Mouse (Mus musculus): ENCODE data around the gene Prss12. TPM values are rescaled to one million over a fixed set of nuclear protein-coding genes. Genes with fewer than 3 reads are reported as not detected.

Prss12 gene
- polyA plus RNA-seq (2015; fragmentation: Nextera tagmentation; extraction: Ambion mirVana): 8.9 and 9.4 TPM in 2 replicates

DNA sequence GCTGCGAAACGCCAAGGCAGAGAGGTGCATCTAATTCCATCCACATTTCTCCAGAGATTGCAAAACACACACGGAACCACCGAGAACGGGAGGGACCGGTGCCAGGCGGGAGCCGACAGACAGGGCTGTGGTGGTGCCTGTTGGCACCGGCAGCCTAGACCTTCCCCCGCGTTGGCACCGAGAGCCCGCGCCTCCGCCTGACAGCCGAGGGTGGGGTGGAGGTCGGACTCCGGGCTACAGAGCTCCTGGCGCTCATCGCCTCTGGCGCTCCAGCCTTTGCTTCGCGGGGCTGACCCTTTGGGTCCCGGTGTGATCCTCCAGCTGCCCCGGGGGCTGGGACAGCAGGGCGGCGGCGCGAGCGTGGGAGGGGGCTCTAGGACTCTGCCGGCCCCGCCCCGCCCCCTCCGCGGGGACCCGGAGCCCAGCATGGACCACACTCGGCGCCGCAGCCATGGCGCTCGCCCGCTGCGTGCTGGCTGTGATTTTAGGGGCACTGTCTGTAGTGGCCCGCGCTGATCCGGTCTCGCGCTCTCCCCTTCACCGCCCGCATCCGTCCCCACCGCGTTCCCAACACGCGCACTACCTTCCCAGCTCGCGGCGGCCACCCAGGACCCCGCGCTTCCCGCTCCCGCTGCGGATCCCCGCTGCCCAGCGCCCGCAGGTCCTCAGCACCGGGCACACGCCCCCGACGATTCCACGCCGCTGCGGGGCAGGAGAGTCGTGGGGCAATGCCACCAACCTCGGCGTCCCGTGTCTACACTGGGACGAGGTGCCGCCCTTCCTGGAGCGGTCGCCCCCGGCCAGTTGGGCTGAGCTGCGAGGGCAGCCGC, at the start of gene Prss12:
Gene Prss12 (plus strand): TSS at position 206 of the 830 bp plus-strand sequence.
- under 1% methylated on average over 75 of the region's 84 CpGs for WGBS
- H3K4me3 ChIP-seq (ENCODE audit: low read length): peak within 1 kb of the TSS; percentile 70

DNA sequence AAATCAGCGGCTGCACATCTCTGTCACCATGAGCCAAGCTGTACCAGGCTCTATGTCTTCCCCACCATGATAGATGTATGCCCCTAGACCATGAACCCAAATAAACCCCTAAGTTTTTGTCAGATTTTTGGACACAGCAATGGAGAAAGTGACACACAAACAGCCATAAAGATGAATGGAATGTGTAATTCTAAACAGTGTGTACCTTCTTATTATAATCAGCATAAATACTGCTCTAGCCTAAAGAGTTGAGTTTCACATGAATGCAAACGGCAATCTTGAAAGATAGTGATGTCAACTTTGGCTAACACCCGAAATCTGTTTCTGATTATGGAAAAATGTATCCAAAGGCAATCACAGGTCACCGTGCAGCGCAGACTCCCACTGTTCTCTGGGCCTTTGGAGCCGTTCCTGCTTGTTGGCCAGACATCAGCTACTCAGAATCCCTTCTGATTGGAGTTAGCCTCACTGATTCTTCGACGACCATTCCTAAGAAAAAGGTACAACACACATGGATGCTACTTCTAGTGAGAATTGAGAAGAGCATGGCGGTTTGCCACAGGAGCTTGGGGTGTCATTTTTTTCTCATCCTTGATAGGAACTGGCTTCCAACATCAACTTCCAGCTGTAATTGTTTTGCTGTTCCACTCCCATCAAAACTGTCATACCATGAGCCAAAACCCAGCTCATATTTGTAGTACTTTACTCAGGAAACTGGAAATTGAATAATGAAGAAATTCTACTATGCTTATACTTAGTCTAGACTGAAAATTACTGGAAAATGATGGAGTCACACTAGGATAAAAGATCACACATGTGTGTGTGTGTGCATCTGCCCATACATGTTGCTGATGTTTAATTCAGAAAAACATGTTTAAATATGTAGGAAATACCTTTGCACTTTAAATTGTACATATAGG, 48.9 kb upstream of the Prss12 start:
- no peak overlapping the region for H3K27ac ChIP-seq (ENCODE audit: low read length)
- no peak overlapping the region for H3K4me3 ChIP-seq (ENCODE audit: low read length)
- ATAC-seq (ENCODE audit: low FRiP score, low TSS enrichment): no peak
- H3K27me3 ChIP-seq (ENCODE audit: insufficient read depth, low read length): no peaks in the 10 kb centered on the region
- H3K4me1 ChIP-seq (ENCODE audit: insufficient read depth, low read length): 0 out of 2 replicates have a peak, but pooled peaks cover 6% of the 10 kb centered on the region
- WGBS: 80% methylated on average over 9 of the region's 9 CpGs
- H3K36me3 ChIP-seq (ENCODE audit: insufficient read depth, low read length): no peaks in the 10 kb centered on the region
- no peak overlapping the region for H3K9ac ChIP-seq (replicated peaks; ENCODE audit: low read length)
- no peaks in the 10 kb centered on the region for H3K9me3 ChIP-seq (ENCODE audit: low read length)
- H3K4me2 ChIP-seq (replicated peaks; ENCODE audit: low read depth, low read length): no peak overlapping the region

More for the DNA sequence above, at the start of gene Prss12:
- peak within 1 kb of the TSS; percentile 68 for H3K9ac ChIP-seq (replicated peaks; ENCODE audit: low read length)
- ATAC-seq (ENCODE audit: low FRiP score, low TSS enrichment): peak; percentile 81
- no peaks in the 10 kb centered on the region for H3K36me3 ChIP-seq (ENCODE audit: insufficient read depth, low read length)
- no peak within 1 kb of the TSS for H3K27ac ChIP-seq (ENCODE audit: low read length)
- no peaks in the 10 kb centered on the region for H3K9me3 ChIP-seq (ENCODE audit: low read length)
- H3K4me1 ChIP-seq (ENCODE audit: insufficient read depth, low read length): peaks cover 7% of the 10 kb centered on the region
- H3K27me3 ChIP-seq (ENCODE audit: insufficient read depth, low read length): peaks cover 19% of the 10 kb centered on the region
- H3K4me2 ChIP-seq (replicated peaks; ENCODE audit: low read depth, low read length): peak within 1 kb of the TSS; percentile 100

DNA sequence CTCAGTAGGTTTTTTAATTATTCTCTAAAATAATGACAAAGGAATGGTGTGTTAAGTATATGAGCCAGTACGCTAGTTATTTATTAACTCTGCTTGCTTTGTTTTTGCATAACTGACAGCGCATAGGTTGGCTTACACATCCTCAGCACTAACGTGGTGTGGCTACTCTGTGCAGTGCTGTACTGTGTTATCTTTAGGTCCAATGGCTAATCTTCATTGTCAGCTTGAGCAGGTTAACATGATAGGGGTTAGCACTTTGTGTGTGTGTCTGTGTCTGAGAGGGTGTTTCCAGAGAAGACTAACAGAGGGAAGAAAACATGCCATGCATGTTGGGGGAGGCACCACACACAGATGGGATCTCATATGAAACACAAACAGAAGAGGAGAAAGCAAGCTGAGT, 41.8 kb upstream of the Prss12 start:
- H3K9me3 ChIP-seq (ENCODE audit: low read length): no peaks in the 10 kb centered on the region
- no peak overlapping the region for H3K4me3 ChIP-seq (ENCODE audit: low read length)
- H3K27ac ChIP-seq (ENCODE audit: low read length): no peak overlapping the region
- 66% methylated on average over 3 of the region's 3 CpGs for WGBS
- H3K36me3 ChIP-seq (ENCODE audit: insufficient read depth, low read length): no peaks in the 10 kb centered on the region
- ATAC-seq (ENCODE audit: low FRiP score, low TSS enrichment): peak; percentile 67
- H3K4me1 ChIP-seq (ENCODE audit: insufficient read depth, low read length): no peaks in the 10 kb centered on the region
- H3K9ac ChIP-seq (replicated peaks; ENCODE audit: low read length): no peak overlapping the region
- H3K4me2 ChIP-seq (replicated peaks; ENCODE audit: low read depth, low read length): no peak overlapping the region
- no peaks in the 10 kb centered on the region for H3K27me3 ChIP-seq (ENCODE audit: insufficient read depth, low read length)

GRCm38 (mm10) chr3:123411821-123412578, 34.7 kb upstream of the Prss12 start:
- no peaks in the 10 kb centered on the region for H3K36me3 ChIP-seq (ENCODE audit: insufficient read depth, low read length)
- peak; percentile 83 for ATAC-seq (ENCODE audit: low FRiP score, low TSS enrichment)
- no peak overlapping the region for H3K4me2 ChIP-seq (replicated peaks; ENCODE audit: low read depth, low read length)
- H3K4me1 ChIP-seq (ENCODE audit: insufficient read depth, low read length): no peaks in the 10 kb centered on the region
- H3K27me3 ChIP-seq (ENCODE audit: insufficient read depth, low read length): no peaks in the 10 kb centered on the region
- H3K9me3 ChIP-seq (ENCODE audit: low read length): peaks cover 3% of the 10 kb centered on the region; the same call in 1 of the 2 replicates
- no peak overlapping the region for H3K9ac ChIP-seq (replicated peaks; ENCODE audit: low read length)
- 55% methylated on average over 6 of the region's 6 CpGs for WGBS
- no peak overlapping the region for H3K4me3 ChIP-seq (ENCODE audit: low read length)
- H3K27ac ChIP-seq (ENCODE audit: low read length): peak overlapping the region; percentile 89

DNA sequence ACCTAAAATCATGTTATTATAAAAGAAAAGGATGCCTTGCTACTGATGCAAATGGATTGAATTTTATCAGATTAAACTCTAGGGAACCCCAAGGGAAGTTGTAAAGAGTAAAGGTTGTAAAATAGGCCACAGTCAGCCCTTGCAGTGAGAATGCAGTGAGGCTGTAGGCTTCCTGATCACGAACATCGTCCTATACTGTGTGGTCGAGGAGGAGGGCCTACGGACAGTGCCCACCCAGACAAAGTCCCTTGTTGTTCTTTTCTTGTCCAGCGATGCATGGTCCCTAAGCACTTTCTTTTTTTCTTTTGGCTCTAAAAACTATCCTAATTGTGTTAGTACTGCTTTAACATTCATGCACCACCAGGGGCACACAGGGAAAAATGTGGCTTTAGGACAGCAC, 33.5 kb upstream of the Prss12 start:
- ATAC-seq (ENCODE audit: low FRiP score, low TSS enrichment): peak; percentile 80
- Histone ChIP-seq H3K4me1 (ENCODE audit: insufficient read depth, low read length) (no peaks in the 10 kb centered on the region), H3K4me3 (ENCODE audit: low read length) (no peak overlapping the region), H3K9me3 (ENCODE audit: low read length) (peaks cover 3% of the 10 kb centered on the region; the same call in 1 of the 2 replicates), H3K27me3 (ENCODE audit: insufficient read depth, low read length) (no peaks in the 10 kb centered on the region), H3K27ac (ENCODE audit: low read length) (peak overlapping the region; percentile 89), H3K9ac (replicated peaks; ENCODE audit: low read length) (no peak overlapping the region), H3K36me3 (ENCODE audit: insufficient read depth, low read length) (no peaks in the 10 kb centered on the region), H3K4me2 (replicated peaks; ENCODE audit: low read depth, low read length) (no peak overlapping the region)
- 57% methylated on average over 5 of the region's 5 CpGs for WGBS

DNA sequence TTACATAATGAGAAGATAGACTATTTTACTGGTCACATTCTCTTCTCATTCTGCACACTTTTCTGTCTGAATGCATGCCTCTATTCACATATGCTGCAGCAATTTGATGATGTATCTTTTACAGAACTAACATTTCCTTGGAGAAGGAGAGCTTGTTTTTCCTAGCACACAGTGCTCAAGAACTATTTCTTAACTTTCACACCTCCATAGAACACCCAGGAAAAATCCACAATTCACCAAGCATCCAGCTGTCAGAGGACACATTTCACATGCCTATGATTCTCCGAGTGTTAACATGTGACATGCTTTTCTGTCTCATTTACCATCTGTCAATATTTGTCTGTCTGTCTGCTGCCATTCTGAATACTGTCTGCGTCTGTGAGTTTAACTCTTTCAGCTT, 21.1 kb upstream of the Prss12 start:
- no peak overlapping the region for H3K27ac ChIP-seq (ENCODE audit: low read length)
- no peaks in the 10 kb centered on the region for H3K27me3 ChIP-seq (ENCODE audit: insufficient read depth, low read length)
- H3K9ac ChIP-seq (replicated peaks; ENCODE audit: low read length): no peak overlapping the region
- H3K4me1 ChIP-seq (ENCODE audit: insufficient read depth, low read length): no peaks in the 10 kb centered on the region
- H3K36me3 ChIP-seq (ENCODE audit: insufficient read depth, low read length): no peaks in the 10 kb centered on the region
- ATAC-seq (ENCODE audit: low FRiP score, low TSS enrichment): no peak
- 0 out of 2 replicates have a peak, but pooled peaks cover 2% of the 10 kb centered on the region for H3K9me3 ChIP-seq (ENCODE audit: low read length)
- 49% methylated on average over 2 of the region's 2 CpGs for WGBS
- H3K4me3 ChIP-seq (ENCODE audit: low read length): no peak overlapping the region
- H3K4me2 ChIP-seq (replicated peaks; ENCODE audit: low read depth, low read length): no peak overlapping the region

DNA sequence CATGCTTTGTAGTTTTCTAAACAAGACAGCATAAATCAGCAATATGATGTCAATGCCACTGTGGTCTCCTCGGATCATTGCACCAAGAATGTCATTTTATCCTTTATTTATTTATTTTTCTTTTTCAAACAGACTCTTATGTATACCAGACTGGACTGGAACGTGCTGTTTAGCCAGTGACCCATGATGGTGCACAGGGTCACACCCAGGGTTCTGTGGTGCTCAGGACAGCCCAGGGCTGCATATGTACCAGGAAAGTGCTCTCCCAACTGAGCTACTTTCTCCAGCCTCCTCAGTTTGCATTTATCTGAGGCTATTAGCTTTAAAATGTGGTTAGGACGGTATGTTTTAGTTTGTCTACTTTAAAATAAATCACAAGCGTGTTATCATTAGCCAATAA, 18.7 kb upstream of the Prss12 start:
- H3K9me3 ChIP-seq (ENCODE audit: low read length): 0 out of 2 replicates have a peak, but pooled peaks cover 2% of the 10 kb centered on the region
- no peak overlapping the region for H3K4me2 ChIP-seq (replicated peaks; ENCODE audit: low read depth, low read length)
- no peak overlapping the region for H3K9ac ChIP-seq (replicated peaks; ENCODE audit: low read length)
- no peaks in the 10 kb centered on the region for H3K4me1 ChIP-seq (ENCODE audit: insufficient read depth, low read length)
- no peak overlapping the region for H3K4me3 ChIP-seq (ENCODE audit: low read length)
- H3K36me3 ChIP-seq (ENCODE audit: insufficient read depth, low read length): no peaks in the 10 kb centered on the region
- no peak overlapping the region for H3K27ac ChIP-seq (ENCODE audit: low read length)
- ATAC-seq (ENCODE audit: low FRiP score, low TSS enrichment): peak; percentile 74
- no peaks in the 10 kb centered on the region for H3K27me3 ChIP-seq (ENCODE audit: insufficient read depth, low read length)
- WGBS: 44% methylated on average over 4 of the region's 4 CpGs

- WGBS: 64% methylated on average over 22 of the region's 22 CpGs
- no peak overlapping the region for H3K4me2 ChIP-seq (replicated peaks; ENCODE audit: low read depth, low read length)
- no peak overlapping the region for H3K9ac ChIP-seq (replicated peaks; ENCODE audit: low read length)
- H3K9me3 ChIP-seq (ENCODE audit: low read length): no peaks in the 10 kb centered on the region
- no peak for ATAC-seq (ENCODE audit: low FRiP score, low TSS enrichment)
- H3K4me3 ChIP-seq (ENCODE audit: low read length): no peak overlapping the region
- H3K27ac ChIP-seq (ENCODE audit: low read length): no peak overlapping the region
- no peaks in the 10 kb centered on the region for H3K27me3 ChIP-seq (ENCODE audit: insufficient read depth, low read length)
- no peaks in the 10 kb centered on the region for H3K36me3 ChIP-seq (ENCODE audit: insufficient read depth, low read length)
- no peaks in the 10 kb centered on the region for H3K4me1 ChIP-seq (ENCODE audit: insufficient read depth, low read length)
Measured at GRCm38 (mm10) chr3:123429597-123430458, 16.9 kb upstream of the Prss12 start.
